Mouse (Mus musculus): Measurements from ENCODE around the gene Washc3. TPM values are rescaled to one million over a fixed set of nuclear protein-coding genes. Genes with fewer than 3 reads are reported as not detected.

The Washc3 gene
- polyA plus RNA-seq, 1 experiment from 2014 or later: 48.7 TPM

DNA sequence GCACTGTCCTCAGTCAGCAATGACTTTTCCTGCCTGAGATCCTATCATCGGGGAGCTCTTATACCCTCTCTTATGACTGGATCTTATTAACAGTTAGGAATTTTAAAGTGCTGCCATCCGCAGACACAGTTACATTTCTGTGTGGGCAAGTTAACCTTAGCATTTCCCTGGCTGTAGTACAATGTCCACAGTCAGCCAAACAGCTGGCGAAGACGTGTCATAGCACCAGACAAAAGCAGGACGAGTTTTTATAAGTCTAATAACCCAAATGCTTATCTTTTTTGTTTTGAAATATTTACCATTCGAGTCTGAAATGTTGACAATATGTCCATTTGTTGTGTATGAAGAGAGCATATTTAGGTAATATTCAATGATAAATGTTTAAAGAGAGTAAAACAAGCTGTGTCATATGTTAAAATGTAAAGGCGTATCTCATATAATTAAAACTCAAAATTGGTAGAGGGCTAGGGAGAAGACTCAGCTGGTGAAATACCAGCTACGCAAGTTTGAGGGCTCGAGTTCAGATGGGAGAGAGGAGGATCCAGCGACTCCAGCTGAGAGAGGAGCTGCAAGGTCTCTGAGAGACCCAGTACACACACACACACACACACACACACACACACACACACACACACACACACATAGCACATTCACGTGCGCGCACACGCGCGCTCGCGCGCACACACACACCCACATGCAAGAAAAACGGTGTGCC lies 14.1 kb downstream of the Washc3 start:
- WGBS: 90% methylated on average over 20 of the region's 20 CpGs
- Histone ChIP-seq H3K9me3 (no peaks in the 10 kb centered on the region), H3K27ac (no peak overlapping the region), H3K27me3 (no peaks in the 10 kb centered on the region), H3K4me3 (replicated peaks) (no peak overlapping the region), H3K4me1 (replicated peaks) (no peaks in the 10 kb centered on the region), H3K9ac (replicated peaks) (no peak overlapping the region), H3K4me2 (no peak overlapping the region), H3K36me3 (peaks cover 14% of the 10 kb centered on the region; the same call in 1 of the 2 replicates)
- no peak for ATAC-seq (ENCODE audit: insufficient number of reproducible peaks, insufficient read depth, low FRiP score, low TSS enrichment, low read depth)

DNA sequence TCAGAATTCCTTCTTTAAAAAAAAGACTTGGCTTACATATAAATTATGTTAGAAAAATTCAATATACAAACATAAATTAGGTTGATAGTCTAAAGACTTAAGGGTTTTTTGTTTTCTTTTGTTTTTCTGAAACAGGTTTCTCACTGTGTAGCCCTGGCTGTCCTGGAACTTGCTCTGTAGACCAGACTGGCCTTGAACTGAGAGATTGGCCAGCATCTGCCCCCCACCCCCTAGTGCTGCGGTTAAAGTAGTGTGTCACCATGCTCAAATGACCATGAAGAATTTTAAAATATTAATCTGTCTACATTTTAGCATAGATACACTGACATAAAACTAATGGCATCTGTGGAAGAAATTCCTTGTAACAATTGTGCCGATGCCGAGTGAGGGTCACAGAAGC lies 17.3 kb downstream of the Washc3 start:
- Histone ChIP-seq H3K4me3 (replicated peaks) (no peak overlapping the region), H3K9me3 (no peaks in the 10 kb centered on the region), H3K4me2 (no peak overlapping the region), H3K27me3 (no peaks in the 10 kb centered on the region), H3K4me1 (replicated peaks) (no peaks in the 10 kb centered on the region), H3K36me3 (peaks cover 16% of the 10 kb centered on the region; the same call in 1 of the 2 replicates), H3K9ac (replicated peaks) (no peak overlapping the region), H3K27ac (no peak overlapping the region)
- 96% methylated on average over 3 of the region's 3 CpGs for WGBS
- ATAC-seq (ENCODE audit: insufficient number of reproducible peaks, insufficient read depth, low FRiP score, low TSS enrichment, low read depth): no peak

DNA sequence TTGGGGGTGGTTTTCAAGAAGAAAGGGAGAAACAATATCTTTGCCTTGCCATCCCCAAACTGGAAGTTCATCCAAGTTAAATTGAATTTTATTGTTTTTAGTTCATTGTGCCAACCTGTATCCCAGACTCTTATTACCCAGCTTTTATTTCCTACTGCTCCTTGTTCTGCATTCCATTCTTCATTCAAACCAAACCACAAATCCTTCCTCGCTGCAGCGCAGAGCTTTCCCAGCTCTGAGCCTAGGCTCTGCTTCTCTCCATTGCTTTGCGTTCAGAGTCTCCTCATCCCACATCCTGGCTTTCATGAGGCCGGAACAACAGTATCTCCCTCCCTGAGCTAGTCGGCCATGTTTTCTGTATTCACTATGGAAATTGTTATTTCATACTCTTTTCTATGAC lies 20.8 kb downstream of the Washc3 start:
- H3K4me3 ChIP-seq (replicated peaks): no peak overlapping the region
- H3K4me1 ChIP-seq (replicated peaks): no peaks in the 10 kb centered on the region
- WGBS: 80% methylated on average over 5 of the region's 5 CpGs
- H3K4me2 ChIP-seq: no peak overlapping the region
- no peaks in the 10 kb centered on the region for H3K27me3 ChIP-seq
- no peak overlapping the region for H3K9ac ChIP-seq (replicated peaks)
- H3K27ac ChIP-seq: no peak overlapping the region
- peaks cover 11% of the 10 kb centered on the region; the same call in 1 of the 2 replicates for H3K36me3 ChIP-seq
- H3K9me3 ChIP-seq: no peaks in the 10 kb centered on the region
- ATAC-seq (ENCODE audit: insufficient number of reproducible peaks, insufficient read depth, low FRiP score, low TSS enrichment, low read depth): no peak

DNA sequence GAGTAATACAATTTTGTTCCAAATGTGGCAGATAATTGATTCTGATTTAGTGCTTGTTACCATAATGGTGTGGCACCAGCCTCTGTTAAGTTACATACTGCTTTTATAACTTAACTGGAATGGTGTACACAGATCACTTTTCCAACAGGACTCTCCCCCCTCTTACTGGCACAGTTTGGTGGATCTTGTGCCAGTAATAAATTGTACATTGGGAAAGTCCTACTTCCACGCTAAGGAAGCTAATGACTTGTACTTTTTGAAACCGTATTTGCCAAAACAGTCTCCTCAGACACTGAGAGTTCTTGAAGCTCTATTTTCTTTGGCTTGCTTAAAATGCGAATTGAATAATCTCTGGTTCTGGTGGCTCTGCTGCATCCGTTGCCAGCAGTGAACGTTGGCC lies 24.5 kb downstream of the Washc3 start:
- H3K9me3 ChIP-seq: no peaks in the 10 kb centered on the region
- H3K4me1 ChIP-seq (replicated peaks): 0 out of 2 replicates have a peak, but pooled peaks cover 4% of the 10 kb centered on the region
- H3K9ac ChIP-seq (replicated peaks): no peak overlapping the region
- ATAC-seq (ENCODE audit: insufficient number of reproducible peaks, insufficient read depth, low FRiP score, low TSS enrichment, low read depth): no peak
- H3K4me2 ChIP-seq: no peak overlapping the region
- 85% methylated on average over 5 of the region's 5 CpGs for WGBS
- no peak overlapping the region for H3K4me3 ChIP-seq (replicated peaks)
- no peaks in the 10 kb centered on the region for H3K27me3 ChIP-seq
- no peak overlapping the region for H3K27ac ChIP-seq
- H3K36me3 ChIP-seq: peaks cover 14% of the 10 kb centered on the region; the same call in 1 of the 2 replicates

DNA sequence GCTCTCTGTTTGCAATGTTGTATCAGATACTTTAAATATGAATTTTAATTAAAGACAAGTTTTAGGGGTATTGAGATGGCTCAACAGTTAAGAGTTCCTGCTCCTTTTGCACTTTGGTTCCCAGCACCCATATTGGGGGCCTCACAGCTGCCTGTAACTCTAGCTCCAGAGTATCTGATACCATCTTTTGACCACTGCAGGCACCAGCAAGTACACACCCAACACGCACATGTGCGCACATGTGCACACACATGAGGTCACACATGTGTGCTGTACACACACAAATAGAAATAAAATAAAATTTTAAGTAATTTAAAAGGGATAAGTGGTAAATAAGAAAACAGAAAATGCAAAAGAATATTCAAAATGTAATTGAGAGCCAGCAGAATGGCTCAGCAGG lies 27.1 kb downstream of the Washc3 start:
- no peak overlapping the region for H3K27ac ChIP-seq
- no peak overlapping the region for H3K4me2 ChIP-seq
- peaks cover 8% of the 10 kb centered on the region for H3K4me1 ChIP-seq (replicated peaks)
- H3K27me3 ChIP-seq: no peaks in the 10 kb centered on the region
- H3K9me3 ChIP-seq: no peaks in the 10 kb centered on the region
- H3K4me3 ChIP-seq (replicated peaks): no peak overlapping the region
- H3K36me3 ChIP-seq: peaks cover 11% of the 10 kb centered on the region; the same call in 1 of the 2 replicates
- WGBS: 97% methylated on average over 2 of the region's 2 CpGs
- no peak for ATAC-seq (ENCODE audit: insufficient number of reproducible peaks, insufficient read depth, low FRiP score, low TSS enrichment, low read depth)
- no peak overlapping the region for H3K9ac ChIP-seq (replicated peaks)

DNA sequence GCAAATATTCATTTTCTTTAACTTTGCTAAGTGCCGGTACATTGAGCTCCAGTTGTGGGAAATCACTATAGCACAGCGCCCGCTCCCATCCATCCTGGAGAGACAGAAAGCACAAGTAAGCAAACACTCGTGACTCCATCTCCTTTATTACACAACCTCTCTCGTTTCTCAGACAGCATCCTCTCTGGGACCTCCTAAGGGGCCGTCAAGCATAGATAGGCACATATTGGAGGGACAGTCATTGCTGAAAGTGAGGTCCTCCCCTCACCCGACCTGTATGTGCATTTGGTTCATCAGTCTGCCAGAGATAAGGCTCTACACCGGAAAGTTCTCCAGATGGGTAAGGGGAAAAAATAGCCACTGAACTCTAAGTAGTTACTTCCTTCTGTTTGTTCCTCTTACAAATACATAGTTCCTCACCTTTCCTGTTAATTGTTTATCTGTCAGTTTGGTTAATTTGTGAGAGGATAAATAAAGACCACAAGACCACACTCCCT lies 27.7 kb downstream of the Washc3 start:
- H3K9me3 ChIP-seq: no peaks in the 10 kb centered on the region
- no peak overlapping the region for H3K4me2 ChIP-seq
- H3K36me3 ChIP-seq: peaks cover 13% of the 10 kb centered on the region; the same call in 1 of the 2 replicates
- H3K27me3 ChIP-seq: no peaks in the 10 kb centered on the region
- peaks cover 8% of the 10 kb centered on the region for H3K4me1 ChIP-seq (replicated peaks)
- 82% methylated on average over 8 of the region's 8 CpGs for WGBS
- no peak overlapping the region for H3K4me3 ChIP-seq (replicated peaks)
- no peak overlapping the region for H3K9ac ChIP-seq (replicated peaks)
- no peak for ATAC-seq (ENCODE audit: insufficient number of reproducible peaks, insufficient read depth, low FRiP score, low TSS enrichment, low read depth)
- H3K27ac ChIP-seq: no peak overlapping the region

DNA sequence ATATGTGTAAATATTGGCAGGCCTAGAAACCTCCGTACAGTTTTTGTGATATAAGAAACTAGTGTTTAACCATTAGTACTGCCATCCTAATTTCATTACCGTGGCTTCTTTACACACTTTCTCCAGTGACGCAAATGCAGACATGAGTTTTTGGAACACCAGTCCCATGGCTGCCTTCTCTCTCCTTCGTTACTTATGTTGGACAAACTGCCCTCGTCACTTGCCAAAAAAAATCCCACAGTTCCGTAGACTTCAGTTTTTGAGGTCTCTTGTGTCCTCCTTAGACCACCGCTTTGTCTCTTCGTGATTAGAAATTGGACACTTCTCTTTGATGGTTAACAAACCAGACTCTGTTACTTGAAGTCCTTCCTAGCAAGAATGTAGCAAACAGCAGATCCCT lies 30.8 kb downstream of the Washc3 start:
- Histone ChIP-seq H3K9ac (replicated peaks) (no peak overlapping the region), H3K9me3 (no peaks in the 10 kb centered on the region), H3K27ac (no peak overlapping the region), H3K27me3 (no peaks in the 10 kb centered on the region), H3K4me2 (no peak overlapping the region), H3K4me1 (replicated peaks) (peaks cover 8% of the 10 kb centered on the region), H3K36me3 (peaks cover 35% of the 10 kb centered on the region), H3K4me3 (replicated peaks) (no peak overlapping the region)
- WGBS: 72% methylated on average over 8 of the region's 8 CpGs
- ATAC-seq (ENCODE audit: insufficient number of reproducible peaks, insufficient read depth, low FRiP score, low TSS enrichment, low read depth): no peak

DNA sequence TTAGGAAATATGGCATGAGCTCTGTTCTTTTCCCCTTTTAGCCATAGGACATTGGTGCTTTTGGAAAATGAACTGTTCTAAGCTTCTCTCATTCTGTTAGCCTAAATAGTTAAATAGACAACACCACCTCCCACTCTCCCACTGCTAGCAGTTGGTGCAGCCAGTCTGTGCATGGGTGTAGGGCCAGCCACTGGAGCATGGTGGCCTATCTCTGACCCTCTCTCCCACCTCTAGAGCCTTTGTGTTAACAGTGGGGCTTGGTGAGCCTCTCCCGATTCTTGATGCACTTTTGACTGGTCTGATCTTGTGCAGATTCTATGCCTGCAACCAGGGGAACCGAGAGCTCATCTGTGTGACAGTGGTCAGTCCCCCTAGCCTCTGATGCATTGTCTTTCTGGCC lies 31.9 kb downstream of the Washc3 start:
- H3K4me1 ChIP-seq (replicated peaks): peaks cover 4% of the 10 kb centered on the region
- no peak for ATAC-seq (ENCODE audit: insufficient number of reproducible peaks, insufficient read depth, low FRiP score, low TSS enrichment, low read depth)
- WGBS: 86% methylated on average over 2 of the region's 2 CpGs
- no peaks in the 10 kb centered on the region for H3K9me3 ChIP-seq
- no peak overlapping the region for H3K4me2 ChIP-seq
- H3K27me3 ChIP-seq: no peaks in the 10 kb centered on the region
- H3K27ac ChIP-seq: no peak overlapping the region
- H3K4me3 ChIP-seq (replicated peaks): no peak overlapping the region
- H3K36me3 ChIP-seq: peaks cover 42% of the 10 kb centered on the region
- H3K9ac ChIP-seq (replicated peaks): no peak overlapping the region

DNA sequence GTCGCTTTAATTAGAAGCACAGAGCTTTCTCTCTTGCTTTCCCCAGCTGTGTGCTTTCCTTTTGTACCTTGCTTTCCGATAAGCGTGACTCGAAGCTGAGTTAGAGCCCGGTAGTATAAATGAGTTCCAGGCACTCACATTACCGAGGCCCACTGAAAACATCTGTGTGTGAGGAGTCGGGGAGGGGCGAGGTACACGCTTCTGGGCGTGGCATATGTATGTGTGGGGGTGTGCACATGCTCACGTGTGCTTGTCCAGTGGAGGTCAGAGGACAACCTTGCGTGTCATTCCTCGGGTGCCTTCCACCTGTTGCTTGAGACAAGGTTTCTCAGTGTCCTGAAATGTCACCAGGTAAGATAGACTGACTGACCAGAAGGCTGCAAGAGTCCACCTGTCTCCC lies 43.8 kb downstream of the Washc3 start:
- Histone ChIP-seq H3K36me3 (peaks cover 5% of the 10 kb centered on the region; the same call in 1 of the 2 replicates), H3K4me3 (replicated peaks) (no peak overlapping the region), H3K9me3 (no peaks in the 10 kb centered on the region), H3K4me1 (replicated peaks) (no peaks in the 10 kb centered on the region), H3K27ac (no peak overlapping the region), H3K9ac (replicated peaks) (no peak overlapping the region), H3K27me3 (no peaks in the 10 kb centered on the region), H3K4me2 (no peak overlapping the region)
- 64% methylated on average over 13 of the region's 13 CpGs for WGBS
- ATAC-seq (ENCODE audit: insufficient number of reproducible peaks, insufficient read depth, low FRiP score, low TSS enrichment, low read depth): no peak

DNA sequence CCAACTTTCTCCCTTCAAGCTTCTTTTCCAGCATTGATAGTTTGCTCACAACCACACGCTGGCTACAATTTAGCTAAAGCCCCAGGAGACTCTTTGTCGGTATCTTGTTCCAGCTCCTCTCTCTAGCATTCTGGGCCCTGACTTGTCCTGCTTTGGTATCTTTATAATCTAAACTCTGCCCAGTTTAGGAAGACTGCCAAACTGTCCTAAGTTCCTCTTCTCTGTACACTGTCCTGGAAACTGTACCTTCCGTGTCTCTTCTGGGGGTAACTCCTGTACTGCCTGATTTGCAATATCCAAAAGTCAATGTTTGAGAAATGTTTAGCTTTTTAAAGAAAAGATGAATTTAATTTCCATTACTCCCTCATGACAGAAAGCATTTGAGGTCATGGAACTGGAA lies 49.4 kb downstream of the Washc3 start:
- no peak for ATAC-seq (ENCODE audit: insufficient number of reproducible peaks, insufficient read depth, low FRiP score, low TSS enrichment, low read depth)
- Histone ChIP-seq H3K4me1 (replicated peaks) (no peaks in the 10 kb centered on the region), H3K27me3 (no peaks in the 10 kb centered on the region), H3K9me3 (no peaks in the 10 kb centered on the region), H3K4me2 (no peak overlapping the region), H3K36me3 (no peaks in the 10 kb centered on the region), H3K9ac (replicated peaks) (no peak overlapping the region), H3K4me3 (replicated peaks) (no peak overlapping the region), H3K27ac (no peak overlapping the region)
- WGBS: 83% methylated on average over 3 of the region's 3 CpGs

DNA sequence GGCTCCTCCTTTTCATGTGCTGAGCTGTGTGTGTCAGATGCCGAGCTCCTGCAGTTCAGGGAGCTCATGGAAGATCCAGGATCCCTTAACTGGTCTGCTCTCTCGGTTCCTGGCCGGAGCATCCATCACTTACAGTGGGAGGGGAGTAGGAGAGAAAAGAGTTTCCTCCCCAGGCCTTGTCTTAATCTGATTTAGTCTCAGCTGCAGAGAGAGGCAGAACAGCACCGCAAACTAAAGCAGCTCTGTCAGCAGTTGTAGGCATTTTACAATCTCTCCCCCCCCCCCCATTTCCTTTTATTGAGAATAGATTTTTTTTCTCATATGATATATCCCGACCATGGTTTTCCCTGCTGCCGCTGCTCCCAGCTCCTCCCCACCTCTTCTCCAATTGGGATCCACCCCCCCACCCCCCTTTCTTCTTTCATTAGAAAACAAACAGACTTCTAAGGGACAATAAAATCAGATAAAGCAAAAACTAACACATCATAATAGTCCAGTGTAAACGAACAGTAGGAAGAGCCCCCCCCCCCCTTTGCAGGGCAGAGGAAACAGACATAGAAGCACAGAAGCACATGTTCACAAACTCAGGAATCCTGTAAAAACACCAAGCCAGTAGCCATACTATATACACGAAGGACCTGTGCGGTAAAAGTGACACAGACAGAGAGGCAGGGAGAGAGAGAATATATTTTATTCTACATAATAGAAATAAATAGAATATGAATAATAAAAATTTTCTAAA lies 51.4 kb downstream of the Washc3 start:
- no peaks in the 10 kb centered on the region for H3K9me3 ChIP-seq
- WGBS: 59% methylated on average over 9 of the region's 9 CpGs
- ATAC-seq (ENCODE audit: insufficient number of reproducible peaks, insufficient read depth, low FRiP score, low TSS enrichment, low read depth): no peak

More for the DNA sequence above, 51.4 kb downstream of the Washc3 start:
- Histone ChIP-seq H3K4me2 (no peak overlapping the region), H3K36me3 (no peaks in the 10 kb centered on the region), H3K27ac (no peak overlapping the region), H3K27me3 (no peaks in the 10 kb centered on the region), H3K9ac (replicated peaks) (no peak overlapping the region), H3K4me3 (replicated peaks) (no peak overlapping the region), H3K4me1 (replicated peaks) (no peaks in the 10 kb centered on the region)

Measured in limb, embryonic 12.5 days (tissue).